Mouse (Mus musculus) layer of hippocampus, postnatal 10 days (tissue): ENCODE measurements at regions not wholly inside any gene's neighbourhood (a gene's known extent, or its start where the extent isn't known, plus 50 kb on each side); places are given as distances from the start of the nearest gene placed in this dataset.
A peak's percentile ranks its signal among the peaks of the same experiment; 100 is the strongest.
"Not testable (repeated sequence)": the region's sequence is repeated elsewhere in the genome, so short reads cannot be mapped to it uniquely, and the experiment has no call there.

Experiments used
- DNase-seq, 2 experiments: peaks; one replicate each; pipeline ENCODE4 v3.0.0; 2021; ENCODE audit warnings: low spot score in 2 of 2

DNA sequence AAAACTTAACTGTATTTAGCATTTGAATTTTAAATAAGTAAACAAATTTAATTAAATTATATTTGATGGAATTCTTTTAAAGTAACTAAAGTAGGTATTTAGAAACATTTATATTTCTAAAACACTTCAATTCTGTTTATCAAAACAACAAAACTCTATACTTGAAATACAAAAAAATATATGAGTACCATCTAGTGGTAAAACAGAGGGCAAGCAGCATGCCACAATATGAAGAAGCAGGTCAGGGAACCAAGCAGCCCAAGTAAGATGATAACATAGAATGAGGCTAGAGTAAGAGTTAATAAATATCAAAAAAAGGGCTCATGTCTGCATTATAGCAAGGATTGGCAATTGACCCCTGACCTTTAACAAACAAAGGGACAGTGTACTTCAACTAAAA is 639.7 kb downstream of the Cdh10 start:
- DNase-seq, result no peak

DNA sequence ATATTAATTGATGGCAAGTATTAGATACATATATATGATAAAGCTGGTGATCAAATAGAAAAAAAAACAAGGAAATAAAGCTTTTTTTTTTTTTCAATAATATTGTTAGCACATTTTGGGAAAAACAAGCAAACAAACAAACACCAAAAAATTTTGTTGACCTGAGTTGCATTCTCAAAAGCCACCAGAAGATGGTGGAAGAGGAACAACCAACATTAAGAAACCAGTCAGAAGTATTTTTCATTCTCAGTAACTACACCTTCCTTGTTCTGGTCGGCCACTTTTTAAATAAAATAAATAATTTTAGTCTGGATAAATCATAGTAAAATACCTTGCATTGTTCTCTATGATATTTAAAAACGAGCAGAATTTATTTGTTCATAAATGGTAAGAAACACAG is 654.8 kb downstream of the Cdh10 start:
- DNase-seq, result peak; percentile 14 to 36

DNA sequence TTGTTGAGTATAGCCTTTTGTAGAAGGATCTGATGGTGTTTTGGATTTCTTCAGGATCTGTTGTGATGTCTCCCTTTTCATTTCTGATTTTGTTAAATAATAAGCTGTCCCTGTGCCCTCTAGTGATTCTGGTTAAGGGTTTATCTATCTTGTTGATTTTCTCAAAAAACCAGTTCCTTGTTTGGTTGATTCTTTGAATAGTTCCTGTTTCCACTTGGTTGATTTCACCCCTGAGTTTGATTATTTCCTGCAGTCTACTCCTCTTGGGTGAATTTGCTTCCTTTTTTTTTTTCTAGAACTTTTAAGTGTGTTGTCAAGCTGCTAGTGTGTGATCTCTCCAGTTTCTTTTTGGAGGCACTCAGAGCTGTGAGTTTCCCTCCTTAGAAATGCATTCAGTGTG is 674.8 kb downstream of the Cdh10 start:
- not testable (repeated sequence) for DNase-seq

DNA sequence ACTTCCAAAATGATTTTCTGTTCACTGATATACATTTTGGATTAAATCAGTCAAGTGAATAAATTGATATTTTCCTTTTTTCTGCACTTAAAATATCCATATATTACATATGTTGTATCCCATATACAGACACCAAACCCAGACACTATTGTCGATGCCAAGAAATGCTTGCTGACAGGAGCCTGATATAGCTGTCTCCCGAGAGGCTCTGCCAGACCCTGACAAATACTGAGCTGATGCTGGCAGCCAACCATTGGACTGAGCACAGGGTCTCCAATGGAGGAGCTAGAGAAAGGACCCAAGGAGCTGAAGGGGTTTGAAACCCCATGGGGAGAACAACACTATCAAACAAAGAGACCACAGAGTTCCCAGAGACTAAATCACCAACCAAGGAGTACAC is 700.6 kb downstream of the Cdh10 start:
- DNase-seq, result no peak

DNA sequence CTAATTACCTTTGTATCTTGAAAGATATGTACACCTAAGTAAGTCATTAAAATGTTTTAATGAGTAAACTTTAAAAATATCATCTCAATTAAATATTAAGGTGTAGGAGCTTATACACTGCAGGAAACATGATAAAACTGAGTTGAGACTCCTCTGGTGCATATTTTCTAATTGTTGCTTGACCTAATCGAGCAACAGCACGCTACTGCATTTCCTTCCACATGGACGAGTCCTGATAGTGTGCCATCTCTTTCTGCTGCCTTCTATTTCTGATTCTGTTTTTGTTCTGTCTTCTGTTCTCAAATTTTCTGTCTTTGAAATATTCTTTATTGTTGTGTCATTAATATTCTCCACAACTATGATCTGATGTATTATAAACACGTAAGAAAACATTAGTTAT is 721.9 kb downstream of the Cdh10 start:
- no peak for DNase-seq

DNA sequence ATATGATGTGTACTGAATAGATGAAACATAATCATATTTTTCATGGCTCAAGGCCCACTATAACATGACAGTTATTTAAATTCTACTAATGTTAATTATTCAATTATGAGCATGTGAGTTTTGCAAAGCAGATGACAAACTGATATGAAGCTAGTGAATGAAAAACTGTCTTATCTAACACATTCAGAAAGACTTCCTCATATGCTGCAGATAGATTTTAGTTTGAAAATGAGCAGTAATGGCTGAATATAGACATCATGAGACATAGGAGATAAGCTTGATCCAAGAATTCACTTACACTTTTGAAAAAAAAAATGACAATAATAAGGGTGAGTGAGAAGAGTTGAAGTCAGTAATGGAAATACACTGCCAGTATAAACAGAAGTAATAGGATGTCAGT is 731.0 kb downstream of the Cdh10 start:
- no peak for DNase-seq

DNA sequence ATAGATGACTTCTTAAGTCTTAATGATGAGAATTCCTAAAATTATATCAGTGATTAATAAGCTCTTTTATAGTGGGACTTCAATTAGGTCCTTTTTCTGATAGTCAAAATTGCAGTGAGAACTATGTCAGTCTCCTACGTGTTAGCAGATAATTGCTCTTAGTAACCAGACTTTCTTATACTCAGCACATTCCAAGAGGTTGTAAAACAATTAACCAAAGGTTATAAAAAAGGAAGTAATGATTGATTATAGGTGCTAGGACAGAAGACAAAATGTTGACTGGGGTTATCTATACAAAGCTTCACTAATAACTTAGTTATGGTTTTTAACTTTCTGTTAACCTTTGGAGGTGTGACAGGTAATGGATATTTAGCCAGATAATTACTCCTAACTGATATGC is 766.0 kb downstream of the Cdh10 start:
- DNase-seq, result no peak

DNA sequence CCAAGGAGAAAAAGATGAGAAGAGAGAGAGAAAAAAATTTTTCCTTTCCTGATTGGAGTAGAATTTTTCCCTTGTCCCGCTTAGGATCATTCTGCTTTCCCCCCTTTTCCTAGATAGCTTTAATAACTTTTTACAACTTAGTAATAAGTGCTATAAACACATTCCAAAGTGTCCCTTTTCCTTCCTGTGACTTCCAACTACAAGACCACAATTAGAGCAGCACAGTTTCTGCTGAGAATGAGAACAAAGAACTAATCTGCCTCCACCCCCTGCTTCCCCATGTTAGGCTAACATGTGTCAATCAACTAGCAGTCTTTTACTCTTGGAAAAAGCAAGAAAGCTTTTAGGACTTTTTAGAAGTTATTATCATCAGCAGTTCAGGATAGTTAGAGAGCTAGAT is 766.5 kb downstream of the Cdh10 start:
- no peak for DNase-seq

DNA sequence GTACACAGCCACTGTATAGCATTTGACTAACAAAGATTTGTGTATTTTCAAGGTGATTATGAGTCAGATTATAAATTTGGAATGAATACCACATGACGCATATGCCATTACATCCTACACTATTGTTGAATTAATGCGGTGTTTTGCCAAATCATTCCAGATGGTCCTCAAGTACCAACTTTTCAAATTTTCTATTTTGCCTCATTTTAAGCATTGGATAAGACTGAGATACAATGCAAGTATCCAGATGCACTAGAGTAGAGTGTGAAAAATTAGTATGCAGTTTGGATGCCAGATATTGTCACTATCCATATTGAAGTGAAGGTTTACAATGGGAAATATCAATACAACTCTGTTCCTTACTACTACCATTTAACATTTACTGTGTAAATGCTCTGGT is 775.0 kb downstream of the Cdh10 start:
- DNase-seq, result no peak

DNA sequence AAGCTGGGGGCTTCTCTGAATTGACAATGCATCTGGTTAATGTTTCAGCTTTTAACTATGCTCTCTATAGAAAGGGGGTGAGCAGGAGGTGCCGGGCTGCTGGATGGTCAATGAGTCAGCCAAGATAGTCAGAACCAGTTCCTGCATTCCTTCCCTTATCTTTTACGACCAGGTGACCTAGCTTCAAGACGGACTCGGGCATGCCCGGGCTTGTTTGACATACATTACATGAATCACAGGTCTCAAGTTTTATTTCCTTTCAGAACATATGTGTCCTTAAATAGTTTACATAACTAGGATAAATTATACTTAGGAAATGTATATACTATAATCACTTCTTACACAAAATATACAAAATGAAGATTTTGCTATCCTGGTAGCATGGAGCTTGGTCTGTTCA is 803.6 kb downstream of the Cdh10 start:
- DNase-seq, result not testable (repeated sequence)

DNA sequence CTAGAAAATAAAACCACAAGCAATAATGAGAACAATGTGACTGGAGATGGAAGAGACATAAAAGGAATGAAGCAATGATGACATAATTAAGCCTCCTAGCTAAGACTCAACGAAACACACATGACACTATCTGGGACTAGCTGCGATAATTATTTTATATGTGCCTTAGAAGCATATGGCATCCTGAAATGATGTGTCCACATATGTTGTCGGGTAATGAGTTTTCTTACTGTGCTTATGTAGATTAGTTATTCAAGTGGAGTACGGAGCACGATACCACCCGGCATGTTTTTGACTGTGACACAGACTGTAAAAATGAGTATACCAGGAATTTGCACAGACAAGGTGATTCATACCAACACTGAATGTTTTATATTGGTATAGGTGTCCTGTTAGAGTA is 781.7 kb upstream of the Cdh12 start:
- DNase-seq, result no peak

DNA sequence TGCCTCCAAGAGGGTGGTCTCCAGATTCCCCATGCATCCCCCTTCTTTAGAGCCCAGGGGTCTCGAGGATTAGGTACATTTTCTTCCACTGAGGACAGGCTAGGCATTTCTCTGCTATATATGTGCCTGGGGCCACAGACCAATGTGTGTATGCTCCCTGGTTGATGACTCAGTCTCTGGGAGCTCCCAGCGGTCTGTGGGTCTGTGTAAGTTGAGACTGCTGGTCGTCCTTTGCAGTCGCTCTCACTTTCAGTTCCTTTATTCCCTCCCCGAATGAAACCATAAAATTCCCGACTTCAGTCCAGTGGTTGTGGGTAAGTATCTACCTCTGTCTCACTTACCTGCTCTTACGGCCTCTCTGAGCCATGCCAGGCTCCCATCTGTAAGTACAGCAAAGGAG is 773.5 kb upstream of the Cdh12 start:
- DNase-seq, result no peak

DNA sequence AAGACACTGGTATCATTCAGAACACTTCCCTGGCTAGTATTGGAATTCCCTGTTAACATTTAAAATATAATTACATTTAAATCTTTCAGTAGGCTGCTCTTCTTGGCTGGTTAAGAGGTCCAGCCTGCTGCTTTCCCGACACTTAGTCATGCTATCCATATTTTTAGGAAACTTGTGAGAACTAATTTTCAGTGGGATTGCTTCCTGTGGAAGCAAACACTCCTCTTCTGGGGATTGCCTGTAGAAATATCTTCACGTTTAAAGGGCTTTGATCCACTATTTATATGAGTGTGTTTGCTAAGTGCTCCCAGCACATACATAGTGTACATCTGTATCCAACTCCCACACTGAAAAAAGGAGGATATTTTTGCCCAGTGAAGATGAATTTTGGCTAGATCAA is 761.8 kb upstream of the Cdh12 start:
- DNase-seq, result no peak

DNA sequence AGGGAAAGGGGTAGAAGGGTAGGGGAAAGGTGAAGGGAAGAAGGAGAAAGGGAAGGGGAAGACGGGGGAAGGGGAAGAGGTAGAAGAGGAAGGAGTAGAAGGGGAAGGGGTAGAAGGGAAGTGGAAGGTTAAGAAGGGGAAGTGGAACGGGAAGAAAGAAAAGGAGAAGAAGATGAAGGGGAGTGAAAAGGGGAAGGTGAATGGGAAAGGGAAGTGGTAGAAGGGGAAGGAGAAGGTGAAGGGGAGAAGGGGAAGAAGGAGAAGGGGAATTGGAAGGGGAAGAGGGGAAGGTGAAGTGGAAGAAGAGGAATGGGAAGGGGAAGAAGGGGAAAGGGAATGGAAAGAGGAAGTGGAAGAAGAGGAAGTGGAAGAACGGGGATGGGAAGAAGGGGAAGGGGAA is 737.3 kb upstream of the Cdh12 start:
- DNase-seq, result no peak
